Mouse (Mus musculus) limb, embryonic 13.5 days (tissue): Measurements from ENCODE around the gene Nup153. TPM values are rescaled to one million over a fixed set of nuclear protein-coding genes. Genes with fewer than 3 reads are reported as not detected.

Experiments
- ATAC-seq: fragments of 200-750 bp; cut with Nextera tagmentation; 2 replicates; pipeline ENCODE4 v1.8.0; 2017; ENCODE audit warnings: low read depth, moderate number of reproducible peaks, moderate TSS enrichment; ENCODE audit not compliant: low FRiP score
- H3K27ac ChIP-seq: fragments of 300-500 bp; sonication (generic); 2 replicates; pipeline ENCODE4 v1.5.1; 2015; ENCODE audit warnings: inconsistent platforms, mild to moderate bottlenecking, moderate library complexity
- H3K27me3 ChIP-seq: fragments of 300-500 bp; sonication (generic); 2 replicates; pipeline ENCODE4 v1.6.1; 2015; ENCODE audit warnings: mild to moderate bottlenecking, inconsistent platforms
- H3K36me3 ChIP-seq: fragments of 300-500 bp; sonication (generic); 2 replicates; pipeline ENCODE4 v1.6.1; 2015; ENCODE audit warnings: inconsistent platforms, mild to moderate bottlenecking, moderate library complexity
- H3K4me1 ChIP-seq: fragments of 300-500 bp; sonication (generic); 2 replicates; pipeline ENCODE4 v1.6.1; 2015; ENCODE audit warnings: inconsistent platforms
- H3K4me2 ChIP-seq: fragments of 300-500 bp; sonication (generic); replicated peaks from 2 replicates; pipeline ENCODE4 v1.6.1; 2015; ENCODE audit warnings: inconsistent platforms, mild to moderate bottlenecking, moderate library complexity
- H3K4me3 ChIP-seq: fragments of 300-500 bp; sonication (generic); 2 replicates; pipeline ENCODE4 v1.5.1; 2015; ENCODE audit warnings: moderate library complexity, mild to moderate bottlenecking, inconsistent platforms
- H3K9ac ChIP-seq: fragments of 300-500 bp; sonication (generic); 2 replicates; pipeline ENCODE4 v1.6.1; 2015; ENCODE audit warnings: mild to moderate bottlenecking, inconsistent platforms
- H3K9me3 ChIP-seq: fragments of 300-500 bp; sonication (generic); 2 replicates; pipeline ENCODE4 v1.6.1; 2016; ENCODE audit warnings: inconsistent platforms
- WGBS: fragments of 180-500 bp; shearing (Covaris S2); methylation state at CpG from one replicate; pipeline ENCODE4 v1.1.7; 2015; 5-methylcytosine and 5-hydroxymethylcytosine counted together
- polyA plus RNA-seq: library from polyadenylated mRNA; unstranded; fragments of >200 nt; fragmentation: Nextera tagmentation; extraction: Ambion mirVana; gene quantifications from 2 replicates; pipeline ENCODE4 v1.2.1, GENCODE M21; 2015

Gene Nup153
- polyA plus RNA-seq, 1 experiment from 2014 or later: 24.9 TPM

- no peaks in the 10 kb centered on the region for H3K9me3 ChIP-seq
- ATAC-seq: no peak
- no peaks in the 10 kb centered on the region for H3K4me1 ChIP-seq
- H3K27me3 ChIP-seq: no peaks in the 10 kb centered on the region
- no peak overlapping the region for H3K4me2 ChIP-seq
- WGBS: 95% methylated on average over 1 of the region's 1 CpGs
- H3K27ac ChIP-seq: no peak overlapping the region
- no peak overlapping the region for H3K4me3 ChIP-seq
- peaks cover 45% of the 10 kb centered on the region for H3K36me3 ChIP-seq
- H3K9ac ChIP-seq: no peak overlapping the region
These were observed 31.8 kb downstream of the Nup153 start for GRCm38 (mm10) chr13:46695932-46696331.

GRCm38 (mm10) chr13:46695296-46695908 is 32.3 kb downstream of the Nup153 start:
- no peaks in the 10 kb centered on the region for H3K27me3 ChIP-seq
- peaks cover 50% of the 10 kb centered on the region for H3K36me3 ChIP-seq
- H3K4me2 ChIP-seq: no peak overlapping the region
- no peaks in the 10 kb centered on the region for H3K4me1 ChIP-seq
- no peak overlapping the region for H3K4me3 ChIP-seq
- no peak overlapping the region for H3K27ac ChIP-seq
- no peak for ATAC-seq
- no peak overlapping the region for H3K9ac ChIP-seq
- H3K9me3 ChIP-seq: no peaks in the 10 kb centered on the region
- WGBS: 92% methylated on average over 1 of the region's 1 CpGs

GRCm38 (mm10) chr13:46690559-46691241 is 37.0 kb downstream of the Nup153 start:
- Histone ChIP-seq H3K9me3 (no peaks in the 10 kb centered on the region), H3K4me1 (no peaks in the 10 kb centered on the region), H3K36me3 (peaks cover 53% of the 10 kb centered on the region), H3K27ac (no peak overlapping the region), H3K9ac (no peak overlapping the region), H3K27me3 (no peaks in the 10 kb centered on the region), H3K4me3 (no peak overlapping the region), H3K4me2 (no peak overlapping the region)
- 88% methylated on average over 4 of the region's 4 CpGs for WGBS
- ATAC-seq: no peak

GRCm38 (mm10) chr13:46683370-46683769 is 44.4 kb downstream of the Nup153 start:
- peaks cover 57% of the 10 kb centered on the region for H3K36me3 ChIP-seq
- WGBS: 86% methylated on average over 1 of the region's 1 CpGs
- H3K4me3 ChIP-seq: no peak overlapping the region

GRCm38 (mm10) chr13:46682921-46683320 is 44.8 kb downstream of the Nup153 start:
- 87% methylated on average over 2 of the region's 2 CpGs for WGBS
- Histone ChIP-seq H3K36me3 (peaks cover 61% of the 10 kb centered on the region), H3K27me3 (no peaks in the 10 kb centered on the region), H3K4me1 (no peaks in the 10 kb centered on the region), H3K4me3 (no peak overlapping the region), H3K9me3 (no peaks in the 10 kb centered on the region), H3K4me2 (no peak overlapping the region), H3K9ac (no peak overlapping the region), H3K27ac (no peak overlapping the region)
- no peak for ATAC-seq

More at GRCm38 (mm10) chr13:46683370-46683769, 44.4 kb downstream of the Nup153 start:
- Histone ChIP-seq H3K9ac (no peak overlapping the region), H3K9me3 (no peaks in the 10 kb centered on the region), H3K4me2 (no peak overlapping the region), H3K27me3 (no peaks in the 10 kb centered on the region), H3K27ac (no peak overlapping the region), H3K4me1 (no peaks in the 10 kb centered on the region)
- no peak for ATAC-seq

GRCm38 (mm10) chr13:46677721-46678120 is 50.0 kb downstream of the Nup153 start:
- H3K9me3 ChIP-seq: no peaks in the 10 kb centered on the region
- no peak overlapping the region for H3K4me3 ChIP-seq
- ATAC-seq: no peak
- no peaks in the 10 kb centered on the region for H3K4me1 ChIP-seq
- no peaks in the 10 kb centered on the region for H3K27me3 ChIP-seq
- H3K4me2 ChIP-seq: no peak overlapping the region
- peaks cover 60% of the 10 kb centered on the region for H3K36me3 ChIP-seq
- 86% methylated on average over 4 of the region's 4 CpGs for WGBS
- no peak overlapping the region for H3K9ac ChIP-seq
- H3K27ac ChIP-seq: no peak overlapping the region

GRCm38 (mm10) chr13:46674601-46675000 is 53.1 kb downstream of the Nup153 start:
- Histone ChIP-seq H3K9me3 (no peaks in the 10 kb centered on the region), H3K27ac (no peak overlapping the region), H3K36me3 (peaks cover 57% of the 10 kb centered on the region), H3K4me1 (peaks cover 9% of the 10 kb centered on the region), H3K4me3 (no peak overlapping the region), H3K9ac (no peak overlapping the region), H3K4me2 (no peak overlapping the region), H3K27me3 (no peaks in the 10 kb centered on the region)
- no peak for ATAC-seq
- WGBS: 81% methylated on average over 2 of the region's 2 CpGs

GRCm38 (mm10) chr13:46670514-46670913 is 57.2 kb downstream of the Nup153 start:
- Histone ChIP-seq H3K36me3 (peaks cover 37% of the 10 kb centered on the region), H3K9me3 (no peaks in the 10 kb centered on the region), H3K4me3 (peak overlapping the region; percentile 93), H3K9ac (peak overlapping the region; percentile 90), H3K4me2 (peak overlapping the region; percentile 84), H3K27me3 (no peaks in the 10 kb centered on the region), H3K27ac (no peak overlapping the region), H3K4me1 (peaks cover 9% of the 10 kb centered on the region)
- 68% methylated on average over 9 of the region's 9 CpGs for WGBS
- no peak for ATAC-seq

- peak overlapping the region; percentile 93 for H3K4me3 ChIP-seq
- H3K36me3 ChIP-seq: peaks cover 30% of the 10 kb centered on the region
- WGBS: under 1% methylated on average over 60 of the region's 96 CpGs
- peak overlapping the region; percentile 90 for H3K9ac ChIP-seq
- ATAC-seq: peak; percentile 66
- H3K9me3 ChIP-seq: no peaks in the 10 kb centered on the region
- H3K4me2 ChIP-seq: peak overlapping the region; percentile 84
- peaks cover 9% of the 10 kb centered on the region for H3K4me1 ChIP-seq
- no peaks in the 10 kb centered on the region for H3K27me3 ChIP-seq
- H3K27ac ChIP-seq: peak overlapping the region; percentile 74; the same call in 1 of the 2 replicates
These were observed 58.0 kb downstream of the Nup153 start for GRCm38 (mm10) chr13:46669620-46670271.

- H3K27me3 ChIP-seq: no peaks in the 10 kb centered on the region
- no peaks in the 10 kb centered on the region for H3K9me3 ChIP-seq
- peak within 1 kb of the TSS; percentile 84 for H3K4me2 ChIP-seq
- WGBS: under 1% methylated on average over 46 of the region's 46 CpGs
- peaks cover 9% of the 10 kb centered on the region for H3K4me1 ChIP-seq
- peak within 1 kb of the TSS; percentile 93 for H3K4me3 ChIP-seq
- H3K9ac ChIP-seq: peak within 1 kb of the TSS; percentile 90
- peak; percentile 93 for ATAC-seq
- H3K36me3 ChIP-seq: peaks cover 24% of the 10 kb centered on the region
- peak within 1 kb of the TSS; percentile 74; the same call in 1 of the 2 replicates for H3K27ac ChIP-seq
These were observed 58.6 kb downstream of the Nup153 start, which contains the start of gene Fam8a1 for GRCm38 (mm10) chr13:46669048-46669619. Gene Fam8a1, plus strand, starts transcription at chr13:46669522.

GRCm38 (mm10) chr13:46663461-46663964 is 64.2 kb downstream of the Nup153 start:
- H3K4me3 ChIP-seq: no peak overlapping the region
- H3K9ac ChIP-seq: no peak overlapping the region
- H3K27ac ChIP-seq: no peak overlapping the region
- WGBS: 46% methylated on average over 4 of the region's 4 CpGs
- H3K27me3 ChIP-seq: no peaks in the 10 kb centered on the region
- H3K9me3 ChIP-seq: no peaks in the 10 kb centered on the region
- H3K4me2 ChIP-seq: no peak overlapping the region
- ATAC-seq: no peak
- H3K36me3 ChIP-seq: no peaks in the 10 kb centered on the region
- no peaks in the 10 kb centered on the region for H3K4me1 ChIP-seq

- no peaks in the 10 kb centered on the region for H3K36me3 ChIP-seq
- H3K4me1 ChIP-seq: no peaks in the 10 kb centered on the region
- no peak overlapping the region for H3K9ac ChIP-seq
- no peaks in the 10 kb centered on the region for H3K27me3 ChIP-seq
- no peak overlapping the region for H3K4me3 ChIP-seq
- no peak overlapping the region for H3K4me2 ChIP-seq
- H3K27ac ChIP-seq: no peak overlapping the region
- WGBS: 86% methylated on average over 5 of the region's 5 CpGs
- no peak for ATAC-seq
- no peaks in the 10 kb centered on the region for H3K9me3 ChIP-seq
These were observed 68.5 kb downstream of the Nup153 start for GRCm38 (mm10) chr13:46659211-46659610.
